Mouse (Mus musculus) gastrocnemius, postnatal 10 days (tissue): ENCODE measurements around the gene Gm7168. TPM values are rescaled to one million over a fixed set of nuclear protein-coding genes. Genes with fewer than 3 reads are reported as not detected.
"Not testable (repeated sequence)": the region's sequence is repeated elsewhere in the genome, so short reads cannot be mapped to it uniquely, and the experiment has no call there.

Experiments
- DNase-seq: peaks from one replicate; pipeline ENCODE4 v3.0.0; 2021; ENCODE audit warnings: mixed read lengths
- long read RNA-seq, 2 experiments: library from polyadenylated mRNA; stranded (forward); transcript quantifications; one replicate each; pipeline ENCODE4 v2.0.0; 2021
- total RNA-seq, 2 experiments: library from RNA; stranded (reverse); gene quantifications; 2 replicates each; pipeline ENCODE4 v1.2.3; 2021

Gm7168 gene
- total RNA-seq: not detected
- long read RNA-seq, experiment 1: 0 reads
- long read RNA-seq, experiment 2: 0 reads

DNA sequence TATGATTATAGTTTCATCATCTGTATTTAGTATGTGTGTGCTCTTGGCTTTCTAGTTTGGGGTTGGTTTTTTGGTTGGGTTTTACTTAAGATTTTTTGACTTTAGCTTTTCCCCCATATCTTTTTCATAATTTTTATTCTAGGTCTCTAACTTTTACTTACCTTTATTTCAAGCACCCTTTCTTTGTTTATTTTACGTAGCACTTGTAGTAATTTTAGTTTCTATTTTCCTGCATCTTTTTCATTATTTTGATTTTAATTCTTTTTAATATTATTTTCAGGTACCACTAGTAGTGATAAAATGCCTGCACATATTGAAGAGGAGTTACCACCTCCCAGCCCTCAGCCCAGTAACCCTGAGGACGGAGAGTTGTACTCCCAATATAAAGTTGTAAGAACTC is at the start of gene Gm7168:
Gene Gm7168 (plus strand): TSS at position 301 of the 400 bp plus-strand sequence.
- not testable (repeated sequence) for DNase-seq

DNA sequence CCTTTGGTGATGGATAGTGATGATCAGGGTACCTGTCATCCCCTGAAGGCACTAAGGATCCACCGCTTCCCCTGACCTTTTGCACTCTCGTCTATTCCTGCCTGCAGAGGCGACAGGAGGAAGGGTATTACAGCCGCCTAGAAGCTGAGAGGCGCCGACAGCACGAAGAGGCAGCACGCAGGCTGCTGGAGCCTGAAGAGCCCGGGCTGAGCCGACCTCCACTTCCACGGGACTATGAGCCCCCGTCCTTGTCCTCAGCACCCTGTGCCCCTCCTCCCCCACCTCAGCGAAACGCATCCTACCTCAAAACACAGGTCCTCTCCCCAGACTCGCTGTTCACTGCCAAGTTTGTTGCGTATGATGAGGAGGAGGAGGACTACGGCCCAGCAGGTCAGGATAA is 49.3 kb upstream of the Gm7168 start:
- no peak for DNase-seq

DNA sequence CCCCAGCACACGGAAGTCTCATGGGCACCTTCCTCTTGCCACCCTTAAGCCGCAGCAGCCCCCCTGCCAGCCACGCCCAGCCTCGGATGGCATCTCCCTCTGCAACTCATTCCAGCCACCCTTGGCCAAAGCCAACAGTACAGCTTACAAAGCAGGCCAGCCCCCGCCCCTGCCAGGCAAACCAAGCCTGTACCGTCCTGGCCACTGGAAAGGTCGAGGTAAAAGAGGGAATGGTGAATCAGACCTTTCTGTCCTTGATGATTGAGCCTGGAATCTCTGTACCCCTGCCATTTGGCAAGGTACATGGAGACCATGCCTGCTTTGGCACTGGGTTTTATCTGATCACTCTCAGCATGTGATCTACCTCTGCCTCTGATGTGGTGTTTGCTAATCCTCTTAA is 48.9 kb upstream of the Gm7168 start:
- DNase-seq: no peak

DNA sequence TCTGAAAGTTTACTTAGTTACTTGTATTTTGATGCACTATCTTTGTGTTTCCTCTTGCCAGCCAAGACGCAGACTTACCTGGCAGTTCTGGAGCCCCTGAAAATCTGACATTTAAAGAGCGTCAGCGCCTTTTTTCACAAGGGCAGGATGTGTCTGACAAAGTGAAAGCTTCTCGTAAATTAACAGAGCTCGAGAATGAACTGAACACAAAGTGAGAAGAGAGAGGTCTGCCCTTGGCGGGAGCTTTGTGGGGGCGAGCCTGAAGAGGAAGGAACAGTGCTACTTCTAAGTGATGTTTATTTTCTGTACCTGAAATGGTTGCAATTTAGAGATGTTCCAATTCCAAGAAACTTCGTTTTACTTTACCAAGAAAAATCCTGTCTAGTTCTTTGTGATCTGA is 44.4 kb upstream of the Gm7168 start:
- no peak for DNase-seq

DNA sequence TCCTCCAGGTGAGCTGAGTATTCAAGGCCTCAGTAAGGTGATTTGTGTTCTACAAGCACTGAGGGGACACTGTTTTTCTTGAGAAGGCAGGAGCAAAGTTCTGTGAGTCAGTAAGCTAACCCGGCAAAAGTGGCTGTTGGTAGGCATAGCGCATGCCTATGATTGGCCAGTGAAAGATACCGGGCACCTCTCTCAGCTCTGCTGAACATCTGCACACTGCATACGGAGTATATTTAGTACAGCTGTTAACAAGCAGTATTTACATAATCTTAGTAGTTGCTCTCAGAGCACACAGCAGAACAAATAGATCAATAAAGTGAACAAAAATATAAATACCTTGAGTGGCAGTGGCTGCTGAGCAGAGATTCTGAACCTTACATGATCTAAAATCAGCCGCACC is 41.1 kb upstream of the Gm7168 start:
- no peak for DNase-seq

DNA sequence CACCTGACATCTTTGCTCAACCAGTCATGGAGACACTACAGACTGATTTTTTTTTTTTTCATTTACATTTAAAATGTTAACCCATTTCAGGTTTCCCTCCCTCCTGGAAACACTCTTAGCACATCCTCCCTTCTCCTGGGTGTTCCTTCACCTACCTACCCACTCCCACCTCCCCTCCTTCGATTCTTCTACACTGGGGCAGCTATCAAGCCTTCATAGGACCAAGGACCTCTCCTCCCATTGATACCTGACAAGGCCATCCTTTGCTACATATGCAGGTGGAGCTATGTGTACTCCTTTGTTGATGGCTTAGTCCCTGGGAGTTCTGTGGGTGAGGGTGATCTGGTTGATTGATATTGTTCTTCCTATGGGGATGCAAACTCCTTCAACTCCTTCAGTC is 40.5 kb upstream of the Gm7168 start:
- DNase-seq: no peak

DNA sequence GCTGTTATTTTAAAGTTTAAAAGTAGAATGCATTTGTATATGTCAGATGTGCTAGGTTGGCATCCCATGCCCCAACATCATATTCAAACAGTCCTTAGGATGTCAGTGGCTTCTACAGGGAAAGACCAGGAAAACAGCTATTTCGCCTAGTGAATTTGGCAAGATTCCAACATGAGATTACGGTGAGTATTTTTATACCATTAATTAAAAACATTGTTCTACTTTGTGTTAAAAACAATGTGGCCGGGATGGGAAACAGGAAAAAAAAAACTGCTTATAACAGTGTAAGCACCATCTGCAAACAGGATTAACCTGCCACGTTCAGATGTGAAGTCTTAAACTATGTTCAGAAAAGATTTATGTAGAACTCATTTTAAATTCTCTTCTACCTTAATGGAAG is 34.2 kb upstream of the Gm7168 start:
- DNase-seq: no peak

DNA sequence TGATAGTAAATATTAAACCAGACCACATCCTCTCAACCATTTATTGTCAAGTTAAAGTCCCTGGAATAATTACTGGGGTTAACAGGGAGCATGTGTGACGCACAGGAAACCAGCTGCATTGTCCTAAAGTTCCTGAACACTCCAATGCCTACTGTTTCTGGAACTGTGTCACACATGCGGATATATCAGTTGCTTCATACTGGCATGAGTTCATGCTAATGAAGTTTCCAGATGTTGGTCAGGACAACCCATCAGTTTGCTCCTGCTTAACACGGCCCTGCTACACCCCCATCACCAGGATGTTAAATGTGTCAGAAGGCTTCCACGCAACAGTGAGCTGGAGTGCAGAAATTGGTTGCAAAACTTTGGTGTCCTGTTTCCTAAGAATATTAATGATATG is 33.6 kb upstream of the Gm7168 start:
- no peak for DNase-seq

DNA sequence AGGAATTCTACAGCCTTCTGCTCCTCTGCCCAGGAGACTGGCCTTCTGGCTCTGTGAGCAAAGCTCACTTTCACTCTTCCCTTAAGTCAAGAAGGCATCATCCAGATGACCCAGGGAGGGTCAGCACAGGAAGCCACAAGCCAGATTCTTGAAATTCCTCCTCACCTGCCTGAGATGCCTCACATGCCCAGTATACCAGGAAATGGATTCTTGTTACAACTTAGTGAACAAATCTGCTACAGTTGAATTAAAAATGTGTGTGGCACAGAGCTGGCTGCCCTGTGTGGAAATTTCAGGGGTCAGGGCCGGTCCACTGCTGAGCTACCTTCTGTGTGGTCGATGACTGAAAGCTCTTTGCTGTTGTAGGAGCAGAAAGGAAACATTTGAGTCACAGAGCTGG is 27.4 kb upstream of the Gm7168 start:
- no peak for DNase-seq

DNA sequence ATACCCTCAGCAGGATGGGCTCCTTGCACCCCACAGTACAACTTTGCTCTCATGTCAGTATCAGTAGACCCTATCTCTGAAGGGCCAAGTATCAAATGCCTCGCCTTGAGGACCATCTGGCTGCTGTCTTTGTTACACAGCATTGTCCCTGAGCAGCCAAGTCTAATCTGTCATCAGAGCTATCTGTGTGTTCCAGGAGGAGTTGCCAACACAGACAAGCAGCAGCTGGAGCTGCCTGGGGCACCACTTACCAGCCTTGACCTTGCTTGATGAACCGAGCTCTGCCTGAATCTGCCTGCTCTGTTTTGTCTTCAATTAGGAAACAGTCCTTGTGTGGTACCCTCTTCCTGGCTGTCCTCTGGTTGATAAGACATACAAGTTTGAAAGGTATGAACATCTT is 24.8 kb upstream of the Gm7168 start:
- no peak for DNase-seq

DNA sequence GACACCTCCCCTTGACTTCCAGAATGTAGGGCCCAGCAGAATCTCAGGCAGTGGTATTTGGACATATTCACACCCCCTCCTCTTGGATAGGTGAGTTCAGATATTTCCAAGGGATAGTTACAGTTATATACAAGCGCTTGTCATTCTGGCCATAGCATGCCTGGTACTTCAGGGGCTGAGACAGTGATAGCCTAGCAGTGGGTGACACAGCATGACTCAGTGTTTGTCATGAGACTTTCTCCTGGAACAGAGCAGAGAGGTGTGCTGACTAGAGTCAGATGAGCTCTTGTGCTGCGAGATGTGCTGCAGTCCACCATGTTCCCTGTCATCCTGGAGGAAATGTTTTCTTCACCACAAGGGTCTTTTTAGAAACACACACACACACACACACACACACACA is 23.6 kb upstream of the Gm7168 start:
- no peak for DNase-seq

DNA sequence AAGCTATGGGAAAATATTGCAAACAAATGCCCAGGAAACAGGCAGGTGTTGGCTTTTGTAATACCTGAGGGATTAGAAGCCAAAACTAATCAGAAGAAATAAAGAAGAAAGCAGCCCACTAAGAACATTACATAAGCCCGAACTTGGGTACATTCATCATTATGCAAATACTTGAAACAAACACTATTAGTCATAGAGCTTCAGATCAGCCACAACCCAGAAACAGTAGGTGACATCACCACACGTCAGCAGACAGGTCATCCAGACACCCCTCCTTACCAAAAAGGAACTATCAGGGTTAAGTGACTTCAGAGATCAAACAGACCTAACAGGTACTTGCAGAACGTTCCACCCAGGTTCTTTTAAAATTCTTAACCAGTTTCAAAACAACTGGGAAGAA is 22.2 kb upstream of the Gm7168 start:
- no peak for DNase-seq

DNA sequence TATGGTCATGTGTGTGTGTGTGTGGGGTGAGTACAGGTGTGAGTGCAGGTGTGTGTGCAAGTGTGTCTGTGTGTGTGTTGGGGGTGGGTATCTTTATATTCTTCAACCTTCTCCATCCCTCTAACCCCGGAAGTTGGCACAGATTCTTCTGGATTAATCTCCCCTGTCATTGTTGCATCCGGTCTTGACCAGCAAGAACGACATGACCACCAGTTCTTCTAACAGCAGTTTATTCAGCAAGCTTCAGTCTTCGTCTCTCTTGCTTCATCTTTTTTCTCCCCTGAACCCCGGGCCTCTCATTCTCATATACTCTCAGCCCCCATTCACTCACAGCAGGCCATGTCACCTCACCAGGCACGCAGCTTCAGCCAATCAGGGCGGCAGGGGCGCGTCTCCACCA is 17.8 kb upstream of the Gm7168 start:
- no peak for DNase-seq

DNA sequence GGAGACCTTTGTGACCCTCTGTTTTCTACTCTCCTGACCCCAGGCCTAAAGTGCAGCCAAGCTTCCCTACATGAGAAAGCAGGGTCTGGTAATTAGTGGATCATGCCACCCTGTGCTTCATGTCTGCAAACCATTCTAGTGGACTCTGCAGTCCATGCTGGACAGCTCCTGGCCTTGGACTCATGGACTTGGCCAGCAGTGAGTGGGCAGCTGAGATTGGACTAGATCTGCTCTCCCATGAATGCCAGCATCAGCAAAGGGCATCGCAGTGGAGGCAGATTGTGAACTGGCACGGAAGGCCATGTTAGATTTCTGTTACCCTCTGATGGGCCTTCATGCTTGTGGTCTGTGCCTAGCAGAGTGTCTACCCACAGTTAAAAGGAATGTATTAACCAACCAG is 12.8 kb upstream of the Gm7168 start:
- not testable (repeated sequence) for DNase-seq

DNA sequence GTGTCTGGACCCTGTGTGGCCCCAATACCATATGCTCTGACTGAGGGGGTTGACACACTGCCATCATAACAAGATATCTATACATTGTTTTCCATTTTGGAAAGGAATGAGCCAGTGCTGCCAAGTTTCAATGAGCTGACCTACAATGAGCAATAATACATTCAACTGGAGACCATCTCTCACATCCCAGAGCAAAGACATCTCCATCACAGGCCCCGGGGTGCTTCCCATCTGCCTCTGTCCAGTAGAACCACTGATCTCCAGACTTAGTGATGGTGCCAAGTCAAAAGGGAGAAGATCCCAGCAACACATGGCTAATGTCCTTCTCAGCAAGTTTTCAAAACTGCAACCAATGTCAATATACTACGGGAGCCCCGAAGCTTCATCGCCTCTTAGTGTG is 10.4 kb upstream of the Gm7168 start:
- DNase-seq: no peak

DNA sequence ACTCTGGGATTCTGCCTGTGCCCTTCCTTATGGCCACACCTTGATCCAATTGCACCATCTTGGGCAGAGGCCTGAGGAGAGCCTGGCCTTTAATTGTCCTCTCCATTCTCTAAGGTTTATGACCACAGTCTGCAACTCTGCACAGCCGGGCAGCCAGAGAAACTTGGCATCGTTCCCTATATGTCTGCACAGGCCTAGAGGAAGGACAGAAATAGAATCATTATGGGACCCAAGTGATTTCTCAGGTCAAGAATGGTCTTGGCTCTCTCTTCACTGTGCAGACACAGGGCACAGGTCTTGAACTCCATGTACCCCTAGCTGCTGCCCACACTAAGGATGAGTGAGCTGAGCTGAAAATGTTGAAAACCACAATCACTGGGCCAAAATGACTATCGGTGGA is 9.5 kb upstream of the Gm7168 start:
- DNase-seq: no peak

DNA sequence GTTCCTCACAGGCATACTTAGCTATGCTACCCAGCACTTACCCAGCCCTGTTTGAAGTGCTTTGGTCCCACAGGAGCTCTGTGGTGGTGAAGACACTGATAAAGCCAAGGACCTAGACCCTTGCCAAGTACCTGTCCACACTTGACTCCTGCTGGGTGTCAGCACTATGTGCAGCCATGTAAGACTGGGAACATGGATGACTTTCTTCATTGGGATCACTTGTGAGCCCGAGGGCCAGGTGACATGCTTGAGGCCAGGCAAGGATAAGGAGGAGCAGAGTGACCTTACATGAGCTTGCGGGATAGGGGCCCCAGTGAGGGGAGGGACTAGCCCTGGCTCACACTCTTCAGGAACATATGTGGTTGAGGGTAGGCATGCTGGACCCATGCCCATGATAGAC is 8.9 kb upstream of the Gm7168 start:
- not testable (repeated sequence) for DNase-seq

DNA sequence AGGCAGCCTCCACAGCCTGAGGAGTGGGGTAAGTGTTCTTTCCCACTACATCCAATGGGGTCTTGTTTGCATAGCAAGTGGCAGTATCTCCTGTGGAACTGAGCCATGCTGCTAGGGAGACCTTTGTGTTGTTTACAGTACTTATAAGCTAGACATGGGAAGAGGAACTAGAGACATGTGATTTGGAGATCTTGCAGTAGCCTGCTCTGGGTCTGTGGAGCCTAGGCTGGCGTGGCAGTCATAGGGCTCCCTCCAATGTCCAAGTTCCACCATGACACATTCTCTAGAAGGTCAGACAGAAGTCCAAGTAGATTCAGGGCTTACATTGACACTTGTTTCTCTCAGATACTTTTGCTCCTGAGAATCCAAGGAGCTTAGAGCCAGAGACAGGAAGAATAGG is 7.7 kb upstream of the Gm7168 start:
- no peak for DNase-seq

DNA sequence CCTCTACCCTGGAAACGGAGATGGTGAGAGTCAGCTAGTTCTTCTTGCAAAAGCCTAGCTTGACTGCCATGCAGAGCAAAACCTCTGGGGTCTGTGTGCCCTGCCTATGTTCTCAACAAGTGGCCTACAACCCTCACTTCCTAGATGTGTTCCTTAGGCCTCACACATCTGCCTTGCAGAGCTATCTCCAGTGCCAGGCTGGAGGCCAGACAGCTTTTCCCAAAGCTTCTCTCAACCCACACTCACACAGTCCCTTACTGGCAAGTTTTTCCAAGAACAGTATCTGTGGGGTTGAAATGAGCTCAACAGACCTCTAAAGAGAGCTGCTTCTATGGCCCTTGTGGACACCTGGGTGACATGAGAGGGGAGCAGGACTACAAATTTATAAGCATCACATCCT is 3.4 kb downstream of the Gm7168 start:
- DNase-seq: not testable (repeated sequence)

DNA sequence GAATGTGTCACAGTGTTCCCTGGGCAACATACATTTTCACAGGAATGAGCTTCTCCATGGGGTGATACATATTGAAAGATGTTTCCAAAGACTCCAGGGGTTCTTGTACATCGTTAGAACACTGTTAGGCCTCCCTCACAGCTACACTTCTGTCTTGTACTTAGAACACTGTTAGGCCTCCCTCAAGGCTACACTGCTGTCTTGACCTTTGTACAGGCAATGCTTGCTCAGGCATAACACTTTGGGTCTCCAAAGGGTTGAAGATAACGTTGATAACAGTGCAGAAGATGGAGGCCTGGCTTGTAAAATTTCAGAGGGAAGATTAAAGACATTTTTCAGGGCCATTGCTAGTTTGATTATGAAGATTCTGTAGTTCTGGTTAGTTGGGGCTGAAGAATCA is 10.0 kb downstream of the Gm7168 start:
- not testable (repeated sequence) for DNase-seq

DNA sequence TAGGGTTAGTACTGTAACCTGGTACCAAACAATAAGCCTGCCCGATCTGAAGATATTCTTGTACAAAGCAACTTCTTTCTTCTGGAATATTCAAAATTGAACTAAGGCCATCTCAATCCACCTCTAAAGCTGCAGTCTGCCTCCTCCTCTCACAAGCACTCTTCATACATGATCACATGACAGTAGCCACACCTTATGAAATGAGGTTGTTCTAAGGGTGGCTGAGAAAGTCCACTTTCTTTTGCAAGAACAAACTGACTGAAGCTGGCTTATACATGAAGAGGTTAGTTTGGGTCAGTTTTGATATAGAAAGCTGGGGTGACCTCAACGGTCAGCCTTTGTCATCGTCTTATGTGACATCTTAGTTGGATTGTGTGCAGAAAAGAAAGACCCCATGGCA is 14.1 kb downstream of the Gm7168 start:
- not testable (repeated sequence) for DNase-seq

DNA sequence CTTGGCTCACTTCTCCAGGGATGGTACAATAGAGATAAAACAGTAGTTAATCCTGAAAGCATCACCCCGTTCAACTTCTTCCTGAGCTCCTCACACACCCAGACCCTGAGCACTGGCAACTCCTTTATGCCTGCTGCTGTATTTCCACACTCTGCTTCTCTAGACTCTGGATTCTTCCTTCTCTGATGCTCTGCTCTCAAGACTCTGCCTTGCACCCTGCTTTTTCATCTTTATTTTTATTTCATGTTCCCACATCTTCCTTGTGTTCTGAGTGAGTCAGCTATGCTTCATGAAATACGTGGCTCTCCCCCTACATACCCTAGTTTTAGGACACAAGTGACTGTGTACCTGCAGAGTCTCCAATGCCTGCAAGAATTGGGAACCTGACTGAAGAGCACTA is 16.9 kb downstream of the Gm7168 start:
- not testable (repeated sequence) for DNase-seq

DNA sequence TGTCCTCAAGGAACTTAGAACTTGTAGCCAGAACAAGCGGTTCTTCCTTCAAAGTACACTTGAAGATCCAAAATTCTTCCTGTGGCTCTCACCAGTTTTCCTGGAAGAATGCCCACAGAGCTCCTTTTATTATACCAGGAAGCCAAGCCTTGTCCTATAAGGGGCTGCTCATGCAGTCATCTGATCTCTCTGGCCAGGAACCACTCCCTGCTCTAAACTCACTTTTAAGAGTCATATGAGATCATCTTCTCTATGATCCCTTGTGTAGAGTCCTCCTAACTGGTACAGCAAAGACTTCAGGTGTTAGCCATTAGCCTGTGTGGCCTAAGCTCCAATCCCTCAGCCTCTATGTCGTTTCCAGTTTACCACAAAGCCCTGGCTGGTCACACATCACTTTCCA is 21.7 kb downstream of the Gm7168 start:
- not testable (repeated sequence) for DNase-seq

DNA sequence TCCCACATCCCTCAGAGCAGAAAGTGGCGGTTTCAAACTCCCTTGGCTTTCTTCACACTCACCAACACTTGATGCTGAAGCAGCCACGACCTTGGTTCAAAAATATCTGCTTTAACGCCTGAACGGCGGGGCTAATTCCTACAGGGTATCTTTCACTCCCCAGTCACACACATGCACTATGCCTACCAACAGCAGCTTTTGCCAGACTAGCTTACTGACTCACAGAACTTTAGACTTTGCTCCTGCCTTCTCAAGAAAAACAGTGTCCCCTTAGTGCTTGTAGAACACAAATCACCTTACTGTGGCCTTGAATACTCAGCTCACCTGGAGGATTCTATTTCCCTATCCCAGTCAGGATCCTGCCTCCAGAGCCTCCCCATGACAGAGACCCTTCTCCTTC is 22.6 kb downstream of the Gm7168 start:
- not testable (repeated sequence) for DNase-seq

DNA sequence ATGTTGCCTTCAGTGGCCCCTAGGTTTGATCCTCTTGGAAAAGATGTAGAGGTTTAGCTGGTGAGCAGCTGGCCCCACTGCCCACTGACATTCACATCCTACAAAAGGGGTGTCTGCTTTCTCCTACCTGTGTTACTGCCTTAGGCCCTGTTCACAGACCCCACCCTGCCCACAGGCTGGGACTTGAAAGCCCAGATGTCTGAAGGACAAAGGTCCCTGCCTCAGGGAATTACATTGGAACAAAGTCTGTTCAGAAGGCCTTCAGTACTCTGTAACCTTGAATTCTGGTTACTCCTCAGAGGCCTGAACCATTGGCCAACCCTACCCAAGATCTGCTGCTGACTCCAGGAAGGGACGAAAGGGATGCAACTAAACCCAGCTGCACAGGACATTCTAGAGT is 39.5 kb downstream of the Gm7168 start:
- DNase-seq: no peak
